Mouse (Mus musculus) G1E (cell line): Measurements from ENCODE around the gene Maml2.

Source experiments
- CTCF ChIP-seq: IDR thresholded peaks from 2 replicates; pipeline ENCODE4 v1.5.1; 2012; ENCODE audit warnings: low read depth, low read length, inconsistent platforms, mixed read lengths
- GATA1 ChIP-seq: IDR thresholded peaks from 2 replicates; pipeline ENCODE4 v1.6.1; 2012; ENCODE audit warnings: borderline replicate concordance, low read length, inconsistent platforms, mixed read lengths
- GATA2 ChIP-seq: IDR thresholded peaks from 2 replicates; pipeline ENCODE4 v1.6.1; 2012; ENCODE audit warnings: low read depth, low read length, inconsistent platforms, borderline replicate concordance
- TAL1 ChIP-seq: conservative IDR thresholded peaks from 2 replicates; pipeline ENCODE4 v1.6.1; 2012; ENCODE audit warnings: low read depth, low read length, inconsistent platforms, mixed read lengths

GRCm38 (mm10) chr9:13319566-13319965 lies 21.8 kb downstream of the Maml2 start:
- TF ChIP-seq CTCF (no peak), GATA1 (no peak), GATA2 (no peak), TAL1 (no peak)
